Mouse (Mus musculus) limb, embryonic 12.5 days (tissue): ENCODE measurements around the gene 1700056E22Rik. TPM values are rescaled to one million over a fixed set of nuclear protein-coding genes. Genes with fewer than 3 reads are reported as not detected.

Experiments
- ATAC-seq: fragments of 200-750 bp; cut with Nextera tagmentation; 2 replicates; pipeline ENCODE4 v1.8.0; 2017; ENCODE audit warnings: low read depth, moderate TSS enrichment; ENCODE audit not compliant: insufficient number of reproducible peaks, insufficient read depth, low FRiP score, low TSS enrichment
- H3K27ac ChIP-seq: fragments of 300-500 bp; sonication (generic); 2 replicates; pipeline ENCODE4 v1.5.1; 2016; ENCODE audit warnings: mild to moderate bottlenecking, moderate library complexity
- H3K27me3 ChIP-seq: fragments of 300-500 bp; sonication (generic); 2 replicates; pipeline ENCODE4 v1.6.1; 2016; ENCODE audit warnings: mild to moderate bottlenecking, moderate library complexity
- H3K36me3 ChIP-seq: fragments of 300-500 bp; sonication (generic); 2 replicates; pipeline ENCODE4 v1.6.1; 2016; ENCODE audit warnings: mild to moderate bottlenecking, moderate library complexity
- H3K4me1 ChIP-seq: fragments of 300-500 bp; sonication (generic); replicated peaks from 2 replicates; pipeline ENCODE4 v1.6.1; 2016
- H3K4me2 ChIP-seq: fragments of 300-500 bp; sonication (generic); 2 replicates; pipeline ENCODE4 v1.6.1; 2016; ENCODE audit warnings: mild to moderate bottlenecking, moderate library complexity
- H3K4me3 ChIP-seq: fragments of 300-500 bp; sonication (generic); replicated peaks from 2 replicates; pipeline ENCODE4 v1.5.1; 2016; ENCODE audit warnings: mild to moderate bottlenecking
- H3K9ac ChIP-seq: fragments of 300-500 bp; sonication (generic); replicated peaks from 2 replicates; pipeline ENCODE4 v1.6.1; 2016; ENCODE audit warnings: mild to moderate bottlenecking, moderate library complexity
- H3K9me3 ChIP-seq: fragments of 300-500 bp; sonication (generic); 2 replicates; pipeline ENCODE4 v1.6.1; 2016; ENCODE audit warnings: mild to moderate bottlenecking, moderate library complexity
- WGBS: fragments of 180-500 bp; shearing (Covaris S2); methylation state at CpG from one replicate; pipeline ENCODE4 v1.1.7; 2016; 5-methylcytosine and 5-hydroxymethylcytosine counted together
- polyA plus RNA-seq: library from polyadenylated mRNA; unstranded; fragments of >200 nt; fragmentation: Nextera tagmentation; extraction: Ambion mirVana; gene quantifications from 2 replicates; pipeline ENCODE4 v1.2.1, GENCODE M21; 2016

Gene 1700056E22Rik
- polyA plus RNA-seq, 1 experiment from 2014 or later = 0.73 TPM

DNA sequence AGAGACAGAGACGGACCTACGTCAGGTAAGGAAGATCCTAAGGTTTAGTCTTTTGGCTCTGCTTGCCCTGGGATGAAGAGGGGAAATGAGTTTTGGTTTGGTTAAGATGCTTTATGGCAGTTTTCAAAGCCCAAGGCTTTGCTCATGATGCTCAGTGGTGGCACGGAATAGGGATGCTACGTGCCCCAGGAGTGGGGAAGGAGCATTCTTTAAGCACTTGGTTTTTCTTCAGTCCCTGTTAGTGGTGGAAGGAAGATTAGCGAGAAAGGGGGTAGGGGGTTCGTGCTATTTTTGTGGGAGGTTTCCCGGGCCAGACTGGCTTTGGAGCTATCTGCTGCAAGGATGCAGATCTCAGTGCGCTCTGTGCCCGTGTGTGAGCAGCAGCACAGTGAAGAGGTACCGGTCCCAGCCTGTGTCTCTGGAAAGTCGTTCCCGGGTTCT lies 660 bp upstream of the 1700056E22Rik start:
- Histone ChIP-seq H3K36me3 (peaks cover 6% of the 10 kb centered on the region; the same call in 1 of the 2 replicates), H3K4me3 (peak overlapping the region; percentile 74), H3K27ac (peak overlapping the region; percentile 59; the same call in 1 of the 2 replicates), H3K9ac (peak overlapping the region; percentile 57), H3K27me3 (peaks cover 15% of the 10 kb centered on the region), H3K9me3 (no peaks in the 10 kb centered on the region), H3K4me2 (peak overlapping the region; percentile 78), H3K4me1 (peaks cover 17% of the 10 kb centered on the region)
- ATAC-seq = no peak
- WGBS = 0% methylated on average over 12 of the region's 12 CpGs

DNA sequence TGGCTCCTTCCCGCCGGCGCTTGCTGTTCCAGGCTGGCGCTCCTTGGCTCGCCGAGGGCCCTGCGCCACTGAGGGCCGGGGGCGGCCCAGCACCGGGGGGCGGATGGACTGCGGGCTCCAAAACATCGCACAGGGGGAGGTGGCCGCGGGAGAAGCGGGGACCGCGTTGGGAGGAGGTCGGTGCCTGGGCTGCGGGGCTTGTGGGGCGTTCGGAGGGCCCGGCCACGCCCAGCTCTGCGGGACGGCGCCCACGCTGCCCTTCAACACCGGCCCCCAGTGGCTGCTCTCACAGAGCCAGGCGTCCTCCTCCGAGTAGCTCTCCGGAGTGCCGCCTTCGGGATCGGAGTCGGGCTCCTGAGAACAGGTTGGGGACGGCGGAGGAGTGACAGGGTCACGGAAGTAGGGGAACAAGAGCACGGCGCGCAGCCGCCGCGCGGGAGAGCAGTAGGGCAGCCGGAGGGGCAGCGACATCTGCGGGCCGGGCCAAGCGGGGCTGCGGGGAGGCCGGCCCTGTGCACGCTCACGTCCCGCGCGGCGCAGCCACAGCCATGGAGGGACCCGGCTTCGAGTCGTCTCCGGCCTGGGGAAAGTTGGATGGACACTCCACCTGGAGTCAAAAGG lies 601 bp downstream of the 1700056E22Rik start:
- peak; percentile 79 for ATAC-seq
- peak overlapping the region; percentile 86 for H3K9ac ChIP-seq
- H3K27ac ChIP-seq = peak overlapping the region; percentile 97
- H3K9me3 ChIP-seq = no peaks in the 10 kb centered on the region
- H3K4me1 ChIP-seq = peaks cover 17% of the 10 kb centered on the region
- H3K4me2 ChIP-seq = peak overlapping the region; percentile 84
- H3K4me3 ChIP-seq = peak overlapping the region; percentile 74
- under 1% methylated on average over 63 of the region's 63 CpGs for WGBS
- H3K27me3 ChIP-seq = peaks cover 15% of the 10 kb centered on the region
- peaks cover 6% of the 10 kb centered on the region; the same call in 1 of the 2 replicates for H3K36me3 ChIP-seq

DNA sequence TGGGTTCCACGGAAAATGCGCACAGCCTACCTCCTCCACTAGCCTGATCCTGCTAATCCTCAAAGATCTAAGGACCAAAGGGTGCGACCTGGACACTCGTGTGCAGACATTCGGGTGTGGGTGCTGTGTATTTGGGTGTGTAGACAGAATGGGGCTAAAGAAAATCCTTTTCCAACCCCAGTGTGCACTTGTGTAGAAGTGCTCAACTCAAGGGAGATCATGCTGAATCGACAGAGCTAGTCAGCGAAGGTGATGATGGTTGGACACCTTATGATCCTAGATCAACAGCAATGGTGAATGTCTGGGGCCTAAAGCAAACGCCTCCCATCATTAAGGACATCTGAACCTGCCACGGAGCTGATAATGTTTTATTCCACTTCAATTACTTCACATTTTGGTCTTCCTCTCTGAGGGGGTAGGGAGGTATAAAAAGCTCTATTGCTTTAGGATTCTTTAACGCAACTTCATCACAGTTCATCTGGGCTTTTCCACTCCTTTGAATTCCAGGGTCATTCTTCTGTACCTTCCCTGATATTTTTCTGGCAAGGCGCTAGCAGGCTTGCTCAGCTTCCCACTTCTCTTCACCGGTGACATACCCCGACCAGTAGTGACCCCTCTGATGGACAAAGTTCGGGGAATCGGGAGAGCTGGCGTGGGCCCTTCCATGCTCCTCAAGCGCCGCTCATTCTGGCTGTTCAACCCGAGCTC lies 1.3 kb downstream of the 1700056E22Rik start:
- WGBS = 23% methylated on average over 19 of the region's 19 CpGs
- Histone ChIP-seq H3K9me3 (no peaks in the 10 kb centered on the region), H3K27me3 (peaks cover 15% of the 10 kb centered on the region), H3K4me3 (peak overlapping the region; percentile 74), H3K27ac (peak overlapping the region; percentile 97), H3K4me1 (peaks cover 17% of the 10 kb centered on the region), H3K9ac (peak overlapping the region; percentile 86), H3K36me3 (peaks cover 6% of the 10 kb centered on the region; the same call in 1 of the 2 replicates), H3K4me2 (peak overlapping the region; percentile 84)
- ATAC-seq = no peak; the same call in 1 of the 2 replicates

DNA sequence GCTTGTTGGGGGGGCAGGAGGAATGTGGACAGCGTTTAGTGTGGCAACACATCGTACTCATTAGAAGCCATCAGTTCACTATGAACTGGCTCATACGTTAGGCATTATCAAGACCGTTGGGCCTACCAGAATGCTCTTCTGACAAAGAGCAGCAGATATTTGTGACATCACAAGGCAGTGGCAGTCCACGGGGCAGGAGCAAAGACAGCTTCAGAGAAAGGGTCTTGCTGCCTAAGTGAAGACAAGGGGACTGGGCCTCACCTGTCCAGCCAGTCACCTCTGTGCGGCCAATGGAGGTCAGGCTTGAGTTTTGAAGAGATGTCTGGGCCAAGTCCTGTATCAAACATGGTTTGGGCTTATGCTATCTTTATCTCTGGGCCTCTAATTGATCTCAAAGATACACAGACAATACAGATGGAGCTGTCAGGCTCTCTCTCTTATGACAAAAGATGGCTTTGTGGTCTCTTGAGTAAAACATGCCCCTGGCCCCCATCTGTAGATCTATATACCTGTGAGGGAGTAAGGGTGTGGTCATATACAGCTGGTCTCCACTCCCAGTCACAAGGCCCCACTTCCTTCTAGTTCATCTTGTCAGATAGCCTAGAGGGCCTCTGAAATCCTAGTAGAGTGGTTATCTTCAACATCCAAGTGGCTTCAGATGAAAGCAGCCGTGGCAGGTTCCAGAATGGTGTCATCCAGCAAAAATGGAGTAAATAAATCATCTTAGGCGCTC lies 3.9 kb downstream of the 1700056E22Rik start:
- H3K9ac ChIP-seq = no peak overlapping the region
- H3K4me2 ChIP-seq = no peak overlapping the region
- ATAC-seq = no peak
- H3K36me3 ChIP-seq = no peaks in the 10 kb centered on the region
- peaks cover 9% of the 10 kb centered on the region for H3K4me1 ChIP-seq
- 91% methylated on average over 8 of the region's 8 CpGs for WGBS
- H3K27me3 ChIP-seq = peaks cover 5% of the 10 kb centered on the region; the same call in 1 of the 2 replicates
- H3K27ac ChIP-seq = no peak overlapping the region
- no peak overlapping the region for H3K4me3 ChIP-seq
- no peaks in the 10 kb centered on the region for H3K9me3 ChIP-seq

DNA sequence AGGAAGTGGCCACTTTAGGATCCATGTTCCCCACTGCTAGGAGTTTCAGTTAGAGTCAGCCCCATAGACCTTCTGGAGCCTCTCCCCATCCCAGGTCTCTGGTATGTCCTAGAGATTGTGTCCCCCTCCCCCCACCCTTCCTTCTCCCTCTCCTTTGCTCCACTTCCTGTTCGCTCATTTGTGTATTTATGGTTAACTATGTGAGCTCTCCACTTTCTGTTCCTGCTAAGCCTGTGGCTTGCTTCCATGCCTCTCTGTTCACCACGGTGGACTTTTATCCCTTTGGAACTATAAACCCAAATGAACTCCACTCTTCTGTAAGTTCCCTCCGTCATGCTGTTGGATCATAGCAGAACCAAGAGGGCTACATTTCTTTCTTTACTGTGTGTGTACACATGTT lies 7.1 kb downstream of the 1700056E22Rik start:
- no peak for ATAC-seq
- WGBS = 78% methylated on average over 3 of the region's 3 CpGs
- Histone ChIP-seq H3K36me3 (no peaks in the 10 kb centered on the region), H3K4me1 (no peaks in the 10 kb centered on the region), H3K27me3 (0 out of 2 replicates have a peak, but pooled peaks cover 4% of the 10 kb centered on the region), H3K27ac (no peak overlapping the region), H3K9me3 (no peaks in the 10 kb centered on the region), H3K4me2 (no peak overlapping the region), H3K9ac (no peak overlapping the region), H3K4me3 (no peak overlapping the region)

DNA sequence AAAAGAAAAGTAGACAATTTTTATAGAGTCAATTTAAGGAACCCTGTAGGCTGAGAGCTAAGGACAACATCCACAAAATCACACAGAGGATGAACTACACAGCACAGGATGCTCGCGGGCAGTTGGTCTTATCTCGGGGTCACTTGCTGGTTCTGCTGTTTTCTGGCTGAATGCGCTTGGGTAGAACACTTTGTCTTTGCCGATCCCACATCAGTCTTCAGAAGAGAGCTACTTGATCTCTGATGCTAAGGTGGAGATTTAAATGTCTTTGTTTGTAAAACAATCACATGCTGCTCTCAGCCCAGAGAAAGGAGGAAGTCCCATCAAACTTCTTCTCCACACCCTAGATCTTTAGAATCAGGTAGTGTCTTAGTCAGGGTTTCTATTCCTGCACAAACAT lies 9.0 kb downstream of the 1700056E22Rik start:
- H3K27me3 ChIP-seq = no peaks in the 10 kb centered on the region
- no peak overlapping the region for H3K27ac ChIP-seq
- no peak overlapping the region for H3K4me2 ChIP-seq
- no peaks in the 10 kb centered on the region for H3K4me1 ChIP-seq
- H3K9me3 ChIP-seq = no peaks in the 10 kb centered on the region
- H3K36me3 ChIP-seq = no peaks in the 10 kb centered on the region
- ATAC-seq = no peak
- H3K9ac ChIP-seq = no peak overlapping the region
- H3K4me3 ChIP-seq = no peak overlapping the region
- WGBS = 90% methylated on average over 5 of the region's 5 CpGs

DNA sequence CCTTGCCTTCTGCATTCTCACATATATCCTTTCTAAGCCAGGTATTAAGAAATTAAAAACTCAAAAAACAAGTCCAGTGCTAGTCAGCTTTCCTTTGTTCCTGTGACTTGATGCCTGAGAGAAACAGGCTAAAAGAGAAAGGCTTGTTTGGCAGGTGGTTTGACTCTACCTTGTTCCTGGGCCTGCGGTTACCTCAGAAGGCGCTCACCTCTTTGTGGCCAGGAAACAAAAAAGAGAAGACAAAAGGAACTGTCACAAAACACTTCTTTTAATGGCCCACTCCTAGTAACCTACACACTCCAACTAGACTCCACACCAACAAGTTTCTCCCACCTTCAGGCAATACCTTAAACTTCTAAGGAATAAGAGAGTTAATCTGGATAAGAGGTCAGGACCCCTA lies 9.5 kb downstream of the 1700056E22Rik start:
- ATAC-seq = no peak
- WGBS = 96% methylated on average over 2 of the region's 2 CpGs
- H3K9me3 ChIP-seq = no peaks in the 10 kb centered on the region

DNA sequence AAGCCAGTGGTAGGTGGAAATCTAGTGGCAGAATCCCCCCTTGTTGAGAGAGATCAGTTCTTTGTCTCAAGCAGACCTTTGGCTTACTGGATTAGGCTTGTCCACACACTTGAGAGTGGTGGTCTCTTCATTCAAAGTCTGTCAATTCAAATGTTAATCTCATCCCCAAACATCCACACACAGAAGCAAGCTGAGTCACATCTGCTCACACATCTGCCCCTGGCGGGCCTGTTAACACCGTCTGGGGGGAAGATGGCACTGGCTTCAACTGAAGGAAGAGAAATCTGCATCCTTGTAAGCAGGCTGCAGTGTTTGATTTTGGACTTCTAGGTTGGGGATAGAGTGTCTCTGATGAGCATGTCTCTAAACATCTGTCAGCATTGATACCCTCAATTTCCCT lies 10.1 kb downstream of the 1700056E22Rik start:
- ATAC-seq = no peak
- 72% methylated on average over 2 of the region's 2 CpGs for WGBS

More for the DNA sequence above, 9.5 kb downstream of the 1700056E22Rik start:
- H3K9ac ChIP-seq = no peak overlapping the region
- no peak overlapping the region for H3K27ac ChIP-seq
- no peaks in the 10 kb centered on the region for H3K36me3 ChIP-seq
- H3K4me1 ChIP-seq = 0 out of 2 replicates have a peak, but pooled peaks cover 3% of the 10 kb centered on the region
- no peaks in the 10 kb centered on the region for H3K27me3 ChIP-seq
- no peak overlapping the region for H3K4me3 ChIP-seq
- H3K4me2 ChIP-seq = no peak overlapping the region

DNA sequence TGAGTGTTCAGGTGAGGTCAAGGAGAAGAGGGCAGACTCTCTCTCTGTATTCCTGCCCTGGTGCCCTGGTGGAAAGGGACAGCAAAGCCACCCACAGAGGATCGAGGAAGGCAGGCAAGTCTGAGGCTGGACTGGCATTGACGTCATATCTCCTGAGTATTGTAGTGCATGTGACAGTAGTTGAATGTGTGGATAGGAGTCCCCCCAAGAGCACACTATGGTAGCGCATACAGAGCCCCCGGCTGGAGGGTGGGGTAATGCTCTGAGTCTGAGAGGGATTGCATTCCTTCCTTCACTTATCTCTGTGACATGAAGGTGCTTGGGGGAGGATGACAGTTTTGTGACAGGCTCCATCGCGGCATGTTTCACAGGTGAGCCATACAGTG lies 14.4 kb downstream of the 1700056E22Rik start:
- Histone ChIP-seq H3K9ac (no peak overlapping the region), H3K4me2 (no peak overlapping the region), H3K4me3 (no peak overlapping the region), H3K9me3 (no peaks in the 10 kb centered on the region), H3K4me1 (peaks cover 9% of the 10 kb centered on the region; the same call in 1 of the 2 replicates), H3K27ac (no peak overlapping the region), H3K36me3 (no peaks in the 10 kb centered on the region), H3K27me3 (no peaks in the 10 kb centered on the region)
- 31% methylated on average over 6 of the region's 6 CpGs for WGBS
- ATAC-seq = peak; percentile 26; the same call in 1 of the 2 replicates

More for the DNA sequence above, 10.1 kb downstream of the 1700056E22Rik start:
- Histone ChIP-seq H3K9ac (no peak overlapping the region), H3K27ac (no peak overlapping the region), H3K4me2 (no peak overlapping the region), H3K4me1 (peaks cover 9% of the 10 kb centered on the region; the same call in 1 of the 2 replicates), H3K9me3 (no peaks in the 10 kb centered on the region), H3K4me3 (no peak overlapping the region), H3K27me3 (no peaks in the 10 kb centered on the region), H3K36me3 (no peaks in the 10 kb centered on the region)

DNA sequence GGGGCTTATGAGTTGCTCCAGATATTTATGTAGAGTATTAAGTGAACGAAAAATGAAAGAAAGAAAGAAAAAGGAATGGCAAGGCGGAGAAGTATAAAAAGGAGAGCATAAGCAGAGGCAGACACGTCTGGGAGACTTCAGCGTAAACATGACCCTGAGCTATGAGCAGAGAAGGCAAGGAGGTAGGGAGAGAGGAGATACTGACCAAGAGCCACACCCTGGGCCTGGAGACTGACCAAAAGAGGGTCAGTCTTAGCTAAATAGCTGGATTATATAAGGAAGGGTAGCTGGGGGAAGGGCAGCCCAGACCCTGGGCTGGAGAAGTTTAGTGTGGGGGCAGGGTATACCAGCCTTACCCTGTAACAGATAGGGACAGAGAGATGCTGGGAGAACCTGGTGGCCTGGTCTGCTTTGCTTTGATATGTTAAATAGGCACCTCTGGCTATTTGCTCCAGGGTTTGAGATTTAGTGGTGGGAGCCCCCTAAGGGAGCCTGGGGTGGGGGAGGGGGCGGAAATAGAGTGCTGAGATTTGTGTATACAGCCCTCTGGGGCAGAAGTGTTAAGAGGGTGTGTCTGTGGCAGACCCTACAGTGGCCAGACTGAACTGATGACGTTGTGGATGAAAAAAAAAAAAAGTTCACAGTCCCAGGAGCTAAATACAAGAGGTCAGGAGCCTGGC lies 14.9 kb downstream of the 1700056E22Rik start:
- H3K4me2 ChIP-seq = no peak overlapping the region
- no peaks in the 10 kb centered on the region for H3K36me3 ChIP-seq
- peak; percentile 42; the same call in 1 of the 2 replicates for ATAC-seq
- no peak overlapping the region for H3K9ac ChIP-seq
- peaks cover 9% of the 10 kb centered on the region; the same call in 1 of the 2 replicates for H3K4me1 ChIP-seq
- 44% methylated on average over 6 of the region's 6 CpGs for WGBS
- no peaks in the 10 kb centered on the region for H3K27me3 ChIP-seq
- H3K27ac ChIP-seq = no peak overlapping the region
- H3K9me3 ChIP-seq = no peaks in the 10 kb centered on the region
- no peak overlapping the region for H3K4me3 ChIP-seq
